Mouse (Mus musculus) kidney, postnatal 10 days (tissue): ENCODE measurements around the gene Ankrd13d.

ENCODE experiments used
- DNase-seq: peaks from one replicate; pipeline ENCODE4 v3.0.0; 2021; ENCODE audit warnings: mixed read lengths

Ankrd13d gene

DNA sequence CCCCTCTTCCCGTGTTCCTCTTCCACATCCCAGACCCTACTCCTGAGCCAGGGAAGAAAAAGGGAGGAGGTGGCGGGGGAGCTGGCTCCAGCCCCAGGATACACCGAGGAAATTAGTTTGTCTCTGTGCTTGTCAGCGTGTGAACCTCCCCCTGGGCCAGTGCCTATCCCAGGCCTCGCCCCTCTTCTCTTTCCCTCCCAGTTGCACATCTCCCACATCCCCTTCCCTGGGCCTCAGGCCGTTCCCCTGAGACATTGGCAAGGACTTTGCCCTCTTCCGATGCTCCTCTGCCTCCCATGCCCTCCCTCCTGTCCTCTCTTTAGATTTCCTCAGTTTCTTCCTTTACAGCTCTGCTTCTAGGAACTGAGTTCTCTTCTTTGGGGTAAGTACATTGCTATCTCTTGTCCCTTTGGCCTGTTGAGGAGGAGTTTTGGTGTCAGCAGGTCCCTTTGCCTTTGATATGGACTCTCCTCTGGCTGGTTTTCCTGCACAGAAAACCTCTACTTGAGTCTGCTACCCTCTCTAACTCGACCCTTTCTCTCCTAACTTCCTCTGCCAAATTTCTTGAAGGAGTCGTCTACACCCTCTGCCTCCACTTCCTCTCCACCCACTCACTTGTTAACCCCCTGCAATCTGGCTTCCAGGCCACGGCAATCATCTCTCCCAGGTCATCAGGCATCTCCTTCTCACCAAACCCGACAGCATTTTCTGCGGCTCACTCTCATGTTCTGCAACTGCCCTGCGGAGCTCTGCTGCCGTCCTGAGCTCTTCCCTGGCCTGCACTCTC, 61.8 kb downstream of the Ankrd13d start:
- DNase-seq, result peak; percentile 67

DNA sequence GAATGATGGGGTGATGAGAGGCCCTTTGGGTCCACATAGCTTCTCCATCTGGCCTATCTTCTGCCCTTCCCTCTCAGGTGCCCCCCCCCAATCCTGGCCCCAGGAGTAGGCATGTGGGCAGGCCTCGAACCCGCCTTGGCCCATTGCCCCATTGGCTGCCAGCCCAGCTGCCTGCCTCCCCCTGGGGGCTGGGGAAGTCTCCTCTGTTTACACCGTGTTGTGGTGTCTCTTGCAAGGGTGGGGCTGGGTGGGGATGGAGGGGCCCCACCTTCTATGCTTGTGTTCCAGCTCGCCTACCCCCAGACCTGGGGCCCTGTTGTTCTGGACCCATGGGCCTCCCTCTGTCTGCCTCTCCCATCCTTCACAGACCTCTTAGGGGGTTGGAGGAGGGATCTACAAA, 62.5 kb downstream of the Ankrd13d start:
- DNase-seq, result peak; percentile 60
